Mouse (Mus musculus) urinary bladder, postnatal 36 days (tissue): ENCODE results near the gene Fblim1.

Experiments used
- DNase-seq, 2 experiments: peaks; one replicate each; pipeline ENCODE4 v3.0.0; 2022; ENCODE audit warnings: low spot score in 2 of 2, mixed read lengths in 1 of 2

Gene Fblim1

GRCm38 (mm10) chr4:141605861-141606260, at the start of gene Fblim1:
Gene Fblim1, minus strand, starts transcription at chr4:141606096.
- no peak for DNase-seq

- no peak for DNase-seq
Observed at GRCm38 (mm10) chr4:141654509-141654908, 48.6 kb upstream of the Fblim1 start.

- no peak for DNase-seq
Observed at GRCm38 (mm10) chr4:141653813-141654212, 47.9 kb upstream of the Fblim1 start.

- no peak for DNase-seq
Observed at GRCm38 (mm10) chr4:141653044-141653443, 47.1 kb upstream of the Fblim1 start.

- no peak for DNase-seq
Observed at GRCm38 (mm10) chr4:141651944-141652343, 46.0 kb upstream of the Fblim1 start.

- no peak for DNase-seq
Observed at GRCm38 (mm10) chr4:141651286-141651685, 45.4 kb upstream of the Fblim1 start.

- no peak for DNase-seq
Observed at GRCm38 (mm10) chr4:141649244-141649643, 43.3 kb upstream of the Fblim1 start.

- no peak for DNase-seq
Observed at GRCm38 (mm10) chr4:141648262-141648661, 42.4 kb upstream of the Fblim1 start.

- DNase-seq, result no peak
Observed at GRCm38 (mm10) chr4:141647187-141647586, 41.3 kb upstream of the Fblim1 start.

GRCm38 (mm10) chr4:141645988-141646387, 40.1 kb upstream of the Fblim1 start:
- DNase-seq, result no peak

GRCm38 (mm10) chr4:141643118-141643855, 37.4 kb upstream of the Fblim1 start:
- peak in 1 of 2 experiments; percentile 51 for DNase-seq

GRCm38 (mm10) chr4:141641961-141642811, 36.3 kb upstream of the Fblim1 start:
- no peak for DNase-seq

GRCm38 (mm10) chr4:141641353-141641771, 35.5 kb upstream of the Fblim1 start:
- DNase-seq, result no peak

- DNase-seq, result no peak
Observed at GRCm38 (mm10) chr4:141639474-141639873, 33.6 kb upstream of the Fblim1 start.

- no peak for DNase-seq
Observed at GRCm38 (mm10) chr4:141636693-141637092, 30.8 kb upstream of the Fblim1 start.

- DNase-seq, result no peak
Observed at GRCm38 (mm10) chr4:141635991-141636390, 30.1 kb upstream of the Fblim1 start.

- no peak for DNase-seq
Observed at GRCm38 (mm10) chr4:141632111-141632873, 26.4 kb upstream of the Fblim1 start.

GRCm38 (mm10) chr4:141631250-141631649, 25.4 kb upstream of the Fblim1 start:
- DNase-seq, result no peak

- DNase-seq, result no peak
Observed at GRCm38 (mm10) chr4:141630021-141630420, 24.1 kb upstream of the Fblim1 start.

GRCm38 (mm10) chr4:141628661-141629060, 22.8 kb upstream of the Fblim1 start:
- DNase-seq, result no peak

GRCm38 (mm10) chr4:141627502-141627901, 21.6 kb upstream of the Fblim1 start:
- no peak for DNase-seq
